Mouse (Mus musculus): ENCODE results near the gene Trp73.

The Trp73 gene

DNA sequence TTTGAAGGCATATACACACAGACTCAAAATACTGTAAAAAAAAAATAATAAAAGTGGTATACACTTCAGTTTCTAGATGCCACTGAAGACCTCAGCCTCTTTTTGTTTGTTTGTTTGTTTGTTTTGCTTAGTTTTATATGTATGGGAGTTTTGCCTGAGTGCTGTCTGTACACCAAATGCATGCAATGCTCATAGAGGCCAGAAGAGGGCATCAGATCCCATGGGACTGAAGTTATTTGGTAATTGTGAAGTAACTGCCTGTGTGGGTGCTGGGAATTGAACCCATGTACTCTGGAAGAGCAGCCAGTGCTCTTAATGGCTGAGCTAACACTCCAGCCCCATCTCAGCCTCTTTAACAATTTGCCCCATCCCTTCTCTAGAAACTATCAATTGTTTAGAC, 111.4 kb downstream of the Trp73 start:
- DNase-seq (ENCODE audit: low read depth), result peak; percentile 46

- DNase-seq (ENCODE audit: low read depth), result no peak
Measured at GRCm38 (mm10) chr4:154028066-154028465, 111.9 kb downstream of the Trp73 start.

- no peak for DNase-seq (ENCODE audit: low read depth)
Measured at GRCm38 (mm10) chr4:154026441-154026761, 113.6 kb downstream of the Trp73 start.

DNA sequence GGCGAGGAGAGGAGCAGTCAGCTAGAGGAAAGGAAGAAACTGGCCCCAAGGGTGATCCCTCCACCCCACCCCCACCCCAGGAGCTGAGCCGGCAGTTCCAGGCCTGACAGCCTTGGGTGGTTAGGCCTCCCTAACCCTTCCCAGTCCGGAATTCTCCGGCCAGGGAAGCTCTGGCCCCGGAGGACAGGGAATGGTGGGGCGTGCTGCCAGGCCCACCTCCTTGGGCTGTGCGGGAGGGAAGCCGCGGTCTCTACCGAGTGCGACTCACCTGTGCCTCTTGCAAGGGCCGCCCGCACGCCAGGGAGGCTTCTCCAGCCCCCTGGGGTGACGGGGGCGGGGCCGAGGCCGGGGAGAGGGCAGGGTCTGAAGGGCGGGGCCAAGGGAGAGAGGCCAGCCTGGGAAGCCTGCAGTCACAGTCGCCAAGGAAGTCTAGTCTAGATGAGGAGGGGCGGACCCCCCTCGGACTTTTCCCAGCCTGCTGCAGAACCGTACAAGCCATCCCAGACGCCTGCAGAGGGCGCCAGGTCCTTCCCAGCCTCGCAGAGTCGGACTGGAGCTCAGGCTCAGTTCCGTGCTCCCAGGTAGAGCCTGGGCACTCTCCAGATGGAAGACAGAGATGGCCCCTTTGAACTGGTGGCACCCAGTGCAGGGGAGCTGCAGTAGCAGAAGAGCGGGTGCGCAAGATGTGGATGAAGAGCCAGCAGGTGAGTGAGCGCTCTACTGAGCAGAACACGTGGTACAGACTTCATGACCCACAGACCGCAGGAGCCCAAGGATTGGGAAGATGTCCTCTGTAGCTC, 114.2 kb downstream of the Trp73 start, which contains the start of gene Smim1:
Gene Smim1, minus strand, starts transcription at position 590 of the 800 bp plus-strand sequence.
- peak; percentile 74 for DNase-seq (ENCODE audit: low read depth)

DNA sequence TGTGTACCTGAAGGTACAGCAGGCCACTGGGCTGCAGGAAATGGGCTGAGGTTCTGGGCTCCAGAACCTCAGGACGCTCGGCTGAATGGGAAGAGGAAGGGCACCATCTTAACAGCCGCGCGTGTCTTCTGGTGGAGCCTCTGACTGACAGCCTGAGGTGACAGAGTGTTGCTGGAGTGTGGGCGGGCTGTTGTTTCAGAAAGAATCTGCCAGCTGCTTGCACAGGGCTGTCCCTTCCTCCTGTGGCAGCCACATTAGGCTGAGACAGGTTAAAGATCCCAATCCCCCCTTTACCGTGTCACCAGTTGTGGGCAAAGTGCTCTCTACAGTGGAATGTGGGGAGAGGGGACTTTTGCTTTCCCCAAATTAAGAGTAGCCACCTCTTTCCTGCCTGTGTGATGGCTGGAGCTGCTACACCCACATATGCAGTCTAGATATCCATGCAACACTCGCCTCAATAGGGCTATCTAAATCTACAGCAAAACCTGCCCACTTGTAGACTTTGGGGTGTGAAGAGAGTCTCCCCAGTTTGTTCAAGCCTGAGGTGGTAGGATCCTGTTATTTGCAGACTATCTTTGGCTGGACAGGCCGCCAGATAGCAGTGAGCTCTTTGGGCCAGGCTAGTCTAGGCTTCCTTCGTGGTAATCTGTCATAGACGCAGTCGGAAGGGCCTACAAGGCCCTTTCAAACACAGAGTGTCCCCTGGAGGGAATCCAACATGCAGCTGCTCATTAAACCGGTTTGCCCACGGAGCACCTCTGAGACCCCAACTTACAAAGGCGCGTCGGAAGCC, 115.1 kb downstream of the Trp73 start:
- DNase-seq (ENCODE audit: low read depth), result peak; percentile 48

- peak; percentile 81 for DNase-seq (ENCODE audit: low read depth)
Measured at GRCm38 (mm10) chr4:154023754-154024601, 116.0 kb downstream of the Trp73 start.

- DNase-seq (ENCODE audit: low read depth), result no peak
Measured at GRCm38 (mm10) chr4:154022844-154023243, 117.2 kb downstream of the Trp73 start.

- DNase-seq (ENCODE audit: low read depth), result no peak
Measured at GRCm38 (mm10) chr4:154022407-154022806, 117.6 kb downstream of the Trp73 start.

DNA sequence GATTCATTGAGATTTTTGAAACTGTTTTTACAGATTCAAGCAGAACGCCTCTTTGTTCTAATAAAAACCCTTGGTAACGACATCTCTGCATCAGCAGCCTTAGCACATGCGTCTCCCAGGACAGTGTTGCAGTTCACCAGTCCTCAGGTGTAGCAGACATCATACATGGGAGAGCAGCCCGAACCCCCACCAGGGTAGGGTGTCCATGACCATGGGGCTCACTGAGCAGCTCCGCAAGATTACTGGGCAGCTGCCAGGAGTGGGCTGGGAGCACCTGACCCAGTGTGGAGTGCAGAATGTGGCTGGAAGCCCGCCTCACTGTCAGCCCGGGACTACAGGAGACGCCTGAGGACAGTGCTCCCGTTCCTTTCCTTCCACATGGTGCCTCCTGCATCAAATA, 118.6 kb downstream of the Trp73 start:
- DNase-seq (ENCODE audit: low read depth), result no peak

DNA sequence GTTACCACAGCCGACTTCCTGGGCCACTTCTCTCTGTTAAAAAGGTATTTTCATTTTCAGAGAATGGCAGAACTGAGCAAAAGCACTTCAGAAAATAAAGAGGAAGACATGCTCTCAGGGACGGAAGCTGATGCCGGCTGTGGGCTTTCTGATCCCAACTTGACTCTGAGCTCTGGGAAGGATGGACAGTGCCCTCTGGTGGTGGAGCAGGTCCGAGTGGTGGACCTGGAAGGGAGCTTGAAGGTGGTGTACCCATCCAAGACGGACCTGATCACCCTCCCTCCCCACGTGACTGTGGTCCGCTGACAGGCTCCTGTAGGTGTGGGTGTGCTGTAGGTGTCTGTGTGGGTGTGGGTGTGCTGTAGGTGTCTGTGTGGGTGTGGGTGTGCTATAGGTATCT, 120.4 kb downstream of the Trp73 start:
- DNase-seq (ENCODE audit: low read depth), result peak; percentile 38

DNA sequence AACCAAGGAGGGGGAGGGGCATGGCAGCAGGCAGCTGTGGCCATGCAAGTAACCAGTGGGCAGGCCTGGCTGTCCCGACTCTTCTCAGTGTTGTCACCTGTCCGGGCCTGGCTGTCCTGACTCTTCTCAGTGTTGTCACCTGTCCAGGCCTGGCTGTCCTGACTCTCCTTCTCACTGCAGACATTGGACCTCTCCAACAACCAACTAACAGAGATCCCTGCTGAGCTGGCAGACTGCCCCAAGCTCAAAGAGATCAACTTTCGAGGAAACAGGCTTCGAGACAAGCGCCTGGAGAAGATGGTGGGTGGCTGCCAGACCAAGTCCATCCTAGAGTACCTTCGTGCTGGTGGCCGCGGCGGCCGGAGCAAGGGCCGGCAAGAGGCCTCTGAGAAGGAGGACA, 124.5 kb downstream of the Trp73 start:
- DNase-seq (ENCODE audit: low read depth), result no peak

- DNase-seq (ENCODE audit: low read depth), result peak; percentile 33
Measured at GRCm38 (mm10) chr4:154012132-154012882, 127.7 kb downstream of the Trp73 start.

DNA sequence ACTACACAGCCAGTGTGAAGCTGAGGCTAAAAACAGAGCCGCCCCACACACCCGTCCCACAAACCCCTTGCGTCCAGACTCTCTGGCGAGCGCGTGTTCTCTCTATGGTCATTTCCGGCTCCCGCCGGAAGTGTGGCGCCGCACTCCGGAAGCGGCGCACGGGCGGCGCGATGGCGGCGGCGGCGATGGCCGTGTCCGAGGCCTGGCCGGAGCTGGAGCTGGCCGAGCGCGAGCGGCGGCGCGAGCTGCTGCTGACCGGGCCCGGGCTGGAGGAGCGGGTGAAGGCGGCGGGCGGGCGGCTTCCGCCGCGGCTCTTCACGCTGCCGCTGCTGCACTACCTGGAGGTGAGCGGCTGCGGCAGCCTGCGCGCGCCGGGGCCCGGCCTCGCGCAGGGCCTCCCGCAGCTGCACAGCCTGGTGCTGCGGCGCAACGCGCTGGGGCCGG, 128.3 kb downstream of the Trp73 start, which contains the start of gene Lrrc47:
Gene Lrrc47, plus strand, starts transcription at position 86 of the 444 bp plus-strand sequence.
- DNase-seq (ENCODE audit: low read depth), result peak; percentile 66

DNA sequence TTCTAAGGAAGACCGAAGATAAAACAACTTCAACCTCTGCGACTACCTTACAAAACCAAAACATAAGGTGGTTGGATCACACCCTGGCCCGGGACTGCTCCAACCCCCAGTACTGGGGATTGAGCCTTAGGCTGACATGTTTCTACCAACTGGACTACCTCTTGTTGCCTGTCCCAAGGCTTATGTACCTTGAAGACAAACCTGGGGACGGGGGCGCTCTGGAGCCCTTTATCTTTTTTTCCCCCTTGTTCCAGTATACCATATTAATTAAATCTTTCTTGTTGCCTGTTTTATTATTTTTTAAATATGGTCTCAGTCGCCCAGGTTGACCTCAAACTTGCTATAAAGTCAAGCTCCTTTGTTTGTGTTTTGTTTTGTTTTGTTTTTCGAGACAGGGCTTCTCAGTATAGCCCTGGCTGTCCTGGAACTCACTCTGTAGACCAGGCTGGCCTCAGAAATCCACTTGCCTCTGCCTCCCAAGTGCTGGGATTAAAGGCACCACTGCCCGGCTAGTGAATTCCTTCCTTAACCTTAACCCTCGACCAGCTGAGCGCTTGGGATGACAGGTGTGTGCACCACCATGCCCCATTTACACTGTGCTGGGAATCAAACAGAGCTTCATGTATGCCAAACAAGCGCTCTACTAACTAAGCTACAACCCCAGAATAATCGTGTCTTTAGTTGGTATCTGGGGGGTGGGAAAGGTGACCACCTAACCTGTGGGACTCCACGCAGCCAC, 128.9 kb downstream of the Trp73 start:
- no peak for DNase-seq (ENCODE audit: low read depth)

DNA sequence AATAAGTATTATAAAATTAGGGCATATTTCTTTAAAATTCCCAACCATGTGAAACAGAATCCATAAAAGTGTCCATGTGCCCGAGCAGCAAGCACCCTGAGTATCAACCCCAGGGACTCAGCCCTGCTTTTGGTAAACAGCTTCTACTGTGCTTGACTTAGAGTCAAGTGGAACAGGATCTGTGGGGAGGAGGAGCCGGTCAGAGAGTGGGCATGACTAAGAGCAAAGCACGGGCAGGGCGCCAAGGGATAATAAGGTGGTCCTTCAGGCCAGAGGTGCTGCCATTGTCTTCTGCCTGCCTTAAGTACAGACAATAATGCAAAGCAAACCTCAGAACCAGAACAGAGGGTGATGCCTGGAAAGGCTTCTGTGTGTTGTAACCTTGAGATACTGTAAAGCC, 132.2 kb downstream of the Trp73 start:
- no peak for DNase-seq (ENCODE audit: low read depth)

- no peak for DNase-seq (ENCODE audit: low read depth)
Measured at GRCm38 (mm10) chr4:154006264-154006663, 133.7 kb downstream of the Trp73 start.
